ENCODE assay signal across 17 mouse cellular contexts in genomic region chr4:149858097-149858496, GRCm38 (mm10).
"Had no signal": no experiment of that assay in that cellular context is flagged by ENCODE, and none has a peak within 500 bp of the region (broad histone marks: within the 10 kb centered on the region; RNA-seq: fewer than 3 reads in every experiment).

No protein-coding gene starts in this region.

- ATAC-seq: intestine, postnatal 0 days; liver, postnatal 0 days had no signal

- H3K36me3 ChIP-seq: limb, embryonic 15.5 days; neural tube, embryonic 13.5 days; stomach, embryonic 15.5 days had no signal

- H3K27me3 ChIP-seq: limb, embryonic 15.5 days; neural tube, embryonic 13.5 days; stomach, embryonic 15.5 days had no signal

- H3K4me3 ChIP-seq: limb, embryonic 15.5 days; myocyte; neural tube, embryonic 13.5 days; stomach, embryonic 15.5 days had no signal

- DNase-seq: kidney, adult 2 months; kidney, postnatal 25 days; liver, postnatal 0 days; lung, embryonic 14.5 days; retina, postnatal 1 day; right cerebral cortex, postnatal 25 days; spleen, adult 18-20 months; thymus, postnatal 25 days had no signal

- H3K27ac ChIP-seq: kidney, postnatal 0 days; limb, embryonic 15.5 days; liver, embryonic 14.5 days; macrophage; neural tube, embryonic 13.5 days; stomach, embryonic 15.5 days had no signal

- H3K9me3 ChIP-seq: limb, embryonic 15.5 days; neural tube, embryonic 13.5 days; stomach, embryonic 15.5 days had no signal

- H3K9ac ChIP-seq: limb, embryonic 15.5 days; liver, embryonic 14.5 days; liver, postnatal 0 days; lung, embryonic 14.5 days; neural tube, embryonic 13.5 days; stomach, embryonic 15.5 days had no signal

- H3K4me2 ChIP-seq: limb, embryonic 15.5 days; liver, embryonic 11.5 days; lung, embryonic 14.5 days; neural tube, embryonic 13.5 days; stomach, embryonic 15.5 days had no signal
